Mouse (Mus musculus): ENCODE data around the gene Cirbp. TPM values are rescaled to one million over a fixed set of nuclear protein-coding genes. Genes with fewer than 3 reads are reported as not detected.

Gene Cirbp
- polyA plus RNA-seq, 2 experiments from 2014 or later, result 132 to 177 TPM

Other genes with a start within 250 kb of the Cirbp start
- under 1 TPM in 1 of 2 experiments, not detected in 1; 0.22 TPM for gene Kiss1r, start 249.0 kb upstream of the Cirbp start, polyA plus RNA-seq (2017; shearing (Covaris generic))
- 100 to 1,000 TPM in 1 of 2 experiments, 10 to 100 TPM in 1; 92.3 to 122 TPM for gene R3hdm4, start 244.8 kb upstream of the Cirbp start, polyA plus RNA-seq (2017; shearing (Covaris generic))
- 1 to 10 TPM; 2.1 to 2.5 TPM for gene Arid3a, start 238.9 kb upstream of the Cirbp start, polyA plus RNA-seq (2017; shearing (Covaris generic))
- 10 to 100 TPM; 63.9 to 70.0 TPM for gene Wdr18, start 205.8 kb upstream of the Cirbp start, polyA plus RNA-seq (2017; shearing (Covaris generic))
- not detected for gene Grin3b, start 195.3 kb upstream of the Cirbp start, polyA plus RNA-seq (2017; shearing (Covaris generic))
- 1 to 10 TPM; 1.9 to 3.8 TPM for gene Tmem259, start 181.7 kb upstream of the Cirbp start, polyA plus RNA-seq (2017; shearing (Covaris generic))
- 100 to 1,000 TPM; 828 to 877 TPM for gene Cnn2, start 177.4 kb upstream of the Cirbp start, polyA plus RNA-seq (2017; shearing (Covaris generic))
- gene Abca7, start 169.5 kb upstream of the Cirbp start, polyA plus RNA-seq (2017; shearing (Covaris generic)), result 10 to 100 TPM; 13.2 to 17.0 TPM
- gene Arhgap45, start 149.3 kb upstream of the Cirbp start, polyA plus RNA-seq (2017; shearing (Covaris generic)), result 100 to 1,000 TPM; 196 to 326 TPM
- gene Polr2e, start 126.2 kb upstream of the Cirbp start, polyA plus RNA-seq (2017; shearing (Covaris generic)), result 100 to 1,000 TPM; 174 to 175 TPM
- 100 to 1,000 TPM; 346 to 370 TPM for gene Gpx4, start 118.8 kb upstream of the Cirbp start, polyA plus RNA-seq (2017; shearing (Covaris generic))
- gene Sbno2, start 60.4 kb upstream of the Cirbp start, polyA plus RNA-seq (2017; shearing (Covaris generic)), result 10 to 100 TPM; 26.8 to 32.5 TPM
- 10 to 100 TPM; 22.1 to 25.4 TPM for gene Stk11, start 50.2 kb upstream of the Cirbp start, polyA plus RNA-seq (2017; shearing (Covaris generic))
- 100 to 1,000 TPM; 338 to 428 TPM for gene Atp5d, start 27.4 kb upstream of the Cirbp start, polyA plus RNA-seq (2017; shearing (Covaris generic))
- gene Cbarp, start 25.1 kb upstream of the Cirbp start, polyA plus RNA-seq (2017; shearing (Covaris generic)), result under 1 TPM; 0.74 to 0.96 TPM
- 1 to 10 TPM; 7.3 to 9.2 TPM for gene Midn, start 17.7 kb upstream of the Cirbp start, polyA plus RNA-seq (2017; shearing (Covaris generic))
- 10 to 100 TPM; 18.0 to 22.7 TPM for gene 1600002K03Rik, start 7.0 kb downstream of the Cirbp start, polyA plus RNA-seq (2017; shearing (Covaris generic))
- gene Efna2, start 13.5 kb downstream of the Cirbp start, polyA plus RNA-seq (2017; shearing (Covaris generic)), result not detected
- 10 to 100 TPM; 59.5 to 75.7 TPM for gene Mum1, start 60.4 kb downstream of the Cirbp start, polyA plus RNA-seq (2017; shearing (Covaris generic))
- gene Ndufs7, start 83.1 kb downstream of the Cirbp start, polyA plus RNA-seq (2017; shearing (Covaris generic)), result 100 to 1,000 TPM; 205 to 250 TPM
- under 1 TPM in 1 of 2 experiments, not detected in 1; 0.34 TPM for gene Gamt, start 95.0 kb downstream of the Cirbp start, polyA plus RNA-seq (2017; shearing (Covaris generic))
- 10 to 100 TPM; 15.4 to 19.6 TPM for gene Dazap1, start 95.5 kb downstream of the Cirbp start, polyA plus RNA-seq (2017; shearing (Covaris generic))
- 1,000 to 10,000 TPM; 1,256 to 1,612 TPM for gene Rps15, start 126.5 kb downstream of the Cirbp start, polyA plus RNA-seq (2017; shearing (Covaris generic))
- under 1 TPM in 1 of 2 experiments, not detected in 1; 0.82 TPM for gene Apc2, start 130.0 kb downstream of the Cirbp start, polyA plus RNA-seq (2017; shearing (Covaris generic))
- gene 2310011J03Rik, start 154.6 kb downstream of the Cirbp start, polyA plus RNA-seq (2017; shearing (Covaris generic)), result 10 to 100 TPM; 44.0 to 54.5 TPM
- gene Pcsk4, start 163.5 kb downstream of the Cirbp start, polyA plus RNA-seq (2017; shearing (Covaris generic)), result 10 to 100 TPM in 1 of 2 experiments, 1 to 10 TPM in 1; 6.7 to 11.9 TPM
- not detected for gene Reep6, start 164.0 kb downstream of the Cirbp start, polyA plus RNA-seq (2017; shearing (Covaris generic))
- not detected for gene Adamtsl5, start 182.4 kb downstream of the Cirbp start, polyA plus RNA-seq (2017; shearing (Covaris generic))
- not detected for gene Plk5, start 190.5 kb downstream of the Cirbp start, polyA plus RNA-seq (2017; shearing (Covaris generic))
- 1 to 10 TPM in 1 of 2 experiments, under 1 TPM in 1; 0.62 to 1.2 TPM for gene Mex3d, start 221.7 kb downstream of the Cirbp start, polyA plus RNA-seq (2017; shearing (Covaris generic))
- 10 to 100 TPM; 23.6 to 32.0 TPM for gene Mbd3, start 233.6 kb downstream of the Cirbp start, polyA plus RNA-seq (2017; shearing (Covaris generic))
- 100 to 1,000 TPM; 327 to 363 TPM for gene Uqcr11, start 240.8 kb downstream of the Cirbp start, polyA plus RNA-seq (2017; shearing (Covaris generic))